Mouse (Mus musculus): ENCODE measurements around the gene Six2. TPM values are rescaled to one million over a fixed set of nuclear protein-coding genes. Genes with fewer than 3 reads are reported as not detected.
A peak's percentile ranks its signal among the peaks of the same experiment; 100 is the strongest.

Gene Six2
- total and polyA plus RNA-seq, 3 experiments, result 0.04 to 0.40 TPM; not detected in 1

GRCm38 (mm10) chr17:85700028-85700427 is 12.0 kb upstream of the Six2 start:
- DNase-seq (ENCODE audit: extremely low read depth), result no peak
- Histone ChIP-seq H3K27ac (ENCODE audit: insufficient read depth, low read depth) (no peak overlapping the region), H3K4me2 (ENCODE audit: insufficient read depth, low read depth, poor library complexity, severe bottlenecking) (no peak overlapping the region), H3K36me3 (replicated peaks in 1 of 2; ENCODE audit: control insufficient read depth in 1 of 2, insufficient read depth in 1 of 2, low read length in 1 of 2) (no peaks in the 10 kb centered on the region), H3K9ac (ENCODE audit: insufficient read depth, low read depth) (no peak overlapping the region), H3K79me2 (replicated peaks; ENCODE audit: control insufficient read depth, extremely low read depth, insufficient read depth, poor library complexity, severe bottlenecking) (no peaks in the 10 kb centered on the region), H3K4me3 (replicated peaks in 1 of 3; ENCODE audit: low read depth in 2 of 3, low read length in 2 of 3, poor library complexity in 1 of 3) (no peak overlapping the region), H3K27me3 (replicated peaks) (peaks cover under 1% of the 10 kb centered on the region), H3K4me1 (ENCODE audit: control insufficient read depth in 1 of 2, insufficient read depth in 2 of 2) (peaks cover 0 to 19% of the 10 kb centered on the region in 2 experiments; a peak in 3 of 4 replicates), H3K9me3 (replicated peaks; ENCODE audit: low read length) (no peaks in the 10 kb centered on the region)
- in situ Hi-C loops (cut with MboI; ENCODE audit: low pct_ligation_motif_present, low pct_unique_long_range_greater_than_20kb, low sequenced_read_pairs) (no loop called here), dilution Hi-C loops (cut with MboI; ENCODE audit: extremely low pct_ligation_motif_present, extremely low pct_unique_long_range_greater_than_20kb, low sequenced_read_pairs) (no loop called here)
- TF ChIP-seq ZC3H11A (IDR thresholded peaks at IDR 0.05; ENCODE audit: low read depth, low read length) (no peak), CTCF (conservative IDR thresholded peaks at IDR 0.05 in 1 of 2, IDR thresholded peaks at IDR 0.05 in 1 of 2; ENCODE audit: low read depth in 2 of 2, low read length in 2 of 2) (no peak), SIN3A (IDR thresholded peaks at IDR 0.05; ENCODE audit: low read length) (no peak), ELF1 (IDR thresholded peaks at IDR 0.05; ENCODE audit: low read depth, low read length) (no peak), NRF1 (IDR thresholded peaks at IDR 0.05; ENCODE audit: low read depth, low read length) (no peak), EP300 (IDR thresholded peaks at IDR 0.05; ENCODE audit: low read length) (no peak), NELFE (IDR thresholded peaks at IDR 0.05; ENCODE audit: low read depth, low read length) (no peak), MAZ (IDR thresholded peaks at IDR 0.05; ENCODE audit: low read depth, low read length) (no peak), KAT2A (IDR thresholded peaks at IDR 0.05; ENCODE audit: insufficient replicate concordance, low read length) (no peak), ZNF384 (IDR thresholded peaks at IDR 0.05; ENCODE audit: low read depth, low read length) (no peak), PAX5 (IDR thresholded peaks at IDR 0.05; ENCODE audit: low read length) (no peak)

DNA sequence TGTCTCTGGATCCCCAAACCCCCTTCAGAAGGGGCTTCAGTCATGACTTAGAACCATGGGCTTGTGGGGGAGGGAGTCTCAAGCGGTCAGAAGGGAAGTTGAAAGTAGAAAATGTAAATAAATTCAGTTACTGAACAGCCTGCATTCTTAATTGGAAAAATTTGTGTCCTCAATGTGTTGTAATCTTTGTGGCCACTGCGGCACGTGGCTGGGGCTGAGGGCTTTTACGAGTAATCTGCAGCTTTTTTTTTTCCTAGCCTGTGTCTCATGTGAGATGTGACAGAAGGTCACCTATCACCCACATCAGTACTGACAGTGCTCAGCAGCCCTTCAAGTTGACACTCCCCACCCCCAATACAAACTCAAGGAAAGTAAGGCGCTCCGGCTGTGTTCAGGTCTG is 10.6 kb upstream of the Six2 start:
- Histone ChIP-seq H3K4me1 (ENCODE audit: control insufficient read depth in 1 of 2, insufficient read depth in 2 of 2) (peaks cover 0 to 19% of the 10 kb centered on the region in 2 experiments; a peak in 3 of 4 replicates), H3K36me3 (replicated peaks in 1 of 2; ENCODE audit: control insufficient read depth in 1 of 2, insufficient read depth in 1 of 2, low read length in 1 of 2) (no peaks in the 10 kb centered on the region), H3K79me2 (replicated peaks; ENCODE audit: control insufficient read depth, extremely low read depth, insufficient read depth, poor library complexity, severe bottlenecking) (no peaks in the 10 kb centered on the region), H3K9me3 (replicated peaks; ENCODE audit: low read length) (no peaks in the 10 kb centered on the region), H3K4me2 (ENCODE audit: insufficient read depth, low read depth, poor library complexity, severe bottlenecking) (no peak overlapping the region), H3K27ac (ENCODE audit: insufficient read depth, low read depth) (no peak overlapping the region), H3K9ac (ENCODE audit: insufficient read depth, low read depth) (no peak overlapping the region), H3K4me3 (replicated peaks in 1 of 3; ENCODE audit: low read depth in 2 of 3, low read length in 2 of 3, poor library complexity in 1 of 3) (no peak overlapping the region), H3K27me3 (replicated peaks) (no peaks in the 10 kb centered on the region)
- no peak for DNase-seq (ENCODE audit: extremely low read depth)
- dilution Hi-C loops (cut with MboI; ENCODE audit: extremely low pct_ligation_motif_present, extremely low pct_unique_long_range_greater_than_20kb, low sequenced_read_pairs) (no loop called here), in situ Hi-C loops (cut with MboI; ENCODE audit: low pct_ligation_motif_present, low pct_unique_long_range_greater_than_20kb, low sequenced_read_pairs) (no loop called here)
- TF ChIP-seq JUN (IDR thresholded peaks at IDR 0.05; ENCODE audit: insufficient read depth, low read depth, low read length) (no peak), BHLHE40 (IDR thresholded peaks at IDR 0.05; ENCODE audit: low read depth, low read length) (peak; percentile 40; the same call in 1 of the 2 replicates), E2F4 (IDR thresholded peaks at IDR 0.05; ENCODE audit: insufficient replicate concordance, low read depth, low read length) (no peak)

GRCm38 (mm10) chr17:85697976-85698375 is 9.9 kb upstream of the Six2 start:
- no peaks in the 10 kb centered on the region for H3K9me3 ChIP-seq (replicated peaks; ENCODE audit: low read length)
- H3K4me3 ChIP-seq (replicated peaks in 1 of 3; ENCODE audit: low read depth in 2 of 3, low read length in 2 of 3, poor library complexity in 1 of 3), result no peak overlapping the region
- peaks cover 0 to 19% of the 10 kb centered on the region in 2 experiments; a peak in 3 of 4 replicates for H3K4me1 ChIP-seq (ENCODE audit: control insufficient read depth in 1 of 2, insufficient read depth in 2 of 2)
- H3K9ac ChIP-seq (ENCODE audit: insufficient read depth, low read depth), result no peak overlapping the region
- H3K79me2 ChIP-seq (replicated peaks; ENCODE audit: control insufficient read depth, extremely low read depth, insufficient read depth, poor library complexity, severe bottlenecking), result no peaks in the 10 kb centered on the region
- no peak for DNase-seq (ENCODE audit: extremely low read depth)
- in situ Hi-C loops (cut with MboI; ENCODE audit: low pct_ligation_motif_present, low pct_unique_long_range_greater_than_20kb, low sequenced_read_pairs) (no loop called here), dilution Hi-C loops (cut with MboI; ENCODE audit: extremely low pct_ligation_motif_present, extremely low pct_unique_long_range_greater_than_20kb, low sequenced_read_pairs) (no loop called here)
- H3K27ac ChIP-seq (ENCODE audit: insufficient read depth, low read depth), result no peak overlapping the region
- TF ChIP-seq CTCF (conservative IDR thresholded peaks at IDR 0.05 in 1 of 2, IDR thresholded peaks at IDR 0.05 in 1 of 2; ENCODE audit: low read depth in 2 of 2, low read length in 2 of 2), result no peak
- H3K27me3 ChIP-seq (replicated peaks), result no peaks in the 10 kb centered on the region
- no peaks in the 10 kb centered on the region for H3K36me3 ChIP-seq (replicated peaks in 1 of 2; ENCODE audit: control insufficient read depth in 1 of 2, insufficient read depth in 1 of 2, low read length in 1 of 2)
- H3K4me2 ChIP-seq (ENCODE audit: insufficient read depth, low read depth, poor library complexity, severe bottlenecking), result no peak overlapping the region
